Mouse (Mus musculus): Measurements from ENCODE around the gene Blm.

DNA sequence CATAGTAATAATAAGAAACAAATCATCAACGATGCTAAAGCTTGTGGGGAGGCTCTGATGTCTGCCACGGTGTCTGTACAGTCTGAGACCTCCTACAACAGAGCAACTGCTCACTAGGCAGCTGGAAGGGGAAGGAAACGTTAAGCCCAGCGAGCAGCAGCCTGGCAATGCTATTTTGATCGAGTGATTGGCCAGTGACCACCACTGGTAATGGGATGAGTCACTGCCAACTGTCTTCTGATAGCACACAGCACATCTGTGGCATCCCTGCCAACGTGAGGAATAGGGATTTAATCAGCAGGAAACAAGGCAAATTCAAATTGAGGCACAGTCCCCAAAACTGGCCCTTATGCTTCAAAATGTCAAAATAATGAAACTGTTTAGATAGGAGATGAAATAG lies 39.7 kb downstream of the Blm start:
- TF ChIP-seq GATA1 (IDR thresholded peaks at IDR 0.05; ENCODE audit: borderline replicate concordance, low read length) (peak; percentile 70; the same call in 1 of the 3 replicates), FLI1 (IDR thresholded peaks at IDR 0.05; ENCODE audit: low read length) (no peak)
